Mouse (Mus musculus): Measurements from ENCODE around the gene Jph2. TPM values are rescaled to one million over a fixed set of nuclear protein-coding genes. Genes with fewer than 3 reads are reported as not detected.
A peak's percentile ranks its signal among the peaks of the same experiment; 100 is the strongest.

Gene Jph2
- polyA plus RNA-seq, 2 experiments = 2.6 to 8.2 TPM

DNA sequence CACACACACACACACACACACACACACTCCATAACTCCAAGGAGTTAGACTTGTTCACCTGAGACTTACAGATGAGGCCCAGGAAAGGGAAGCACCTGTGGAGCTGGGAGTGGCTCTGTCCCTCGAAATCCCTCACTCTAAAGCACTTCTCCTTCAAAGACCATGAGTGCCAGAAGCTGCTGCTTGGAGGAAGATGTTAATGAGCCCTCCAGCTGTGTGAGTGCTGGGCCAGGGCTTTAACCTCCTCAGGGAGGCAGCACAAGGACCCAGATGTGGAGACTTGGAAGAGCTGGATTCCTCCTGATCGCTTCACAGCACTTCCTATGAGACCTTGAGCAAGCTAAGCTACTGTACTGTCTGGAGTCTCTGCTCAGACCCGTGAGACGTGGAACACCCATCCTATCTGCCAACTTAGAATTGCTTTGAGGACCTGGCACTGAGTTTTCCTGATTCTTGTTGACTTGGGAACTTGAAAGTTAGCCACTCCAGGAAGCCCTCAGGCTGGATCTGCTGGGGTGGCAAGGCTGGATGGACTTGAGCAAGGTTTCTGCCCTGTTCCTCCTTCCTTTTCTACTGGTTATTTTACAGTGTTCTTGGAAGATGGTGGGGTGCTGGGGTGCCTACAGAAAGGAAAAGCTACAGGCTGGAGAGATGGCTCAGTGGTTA lies 30.7 kb upstream of the Jph2 start:
- DNase-seq (ENCODE audit: low spot score) = no peak
- Histone ChIP-seq H3K27ac (replicated peaks; ENCODE audit: low read depth, low read length) (no peak overlapping the region), H3K4me1 (ENCODE audit: control insufficient read depth, insufficient read depth, low read length) (no peaks in the 10 kb centered on the region), H3K4me3 (replicated peaks; ENCODE audit: low read length) (no peak overlapping the region), H3K4me2 (replicated peaks; ENCODE audit: low read depth, low read length, severe bottlenecking) (no peak overlapping the region), H3K9ac (ENCODE audit: low read depth, low read length, severe bottlenecking) (no peak overlapping the region), H3K27me3 (ENCODE audit: control insufficient read depth, insufficient read depth, low read length) (no peaks in the 10 kb centered on the region), H3K9me3 (ENCODE audit: control insufficient read depth, low read length) (no peaks in the 10 kb centered on the region), H3K36me3 (ENCODE audit: control insufficient read depth, insufficient read depth, low read length) (no peaks in the 10 kb centered on the region)
- ATAC-seq (ENCODE audit: low FRiP score, low read depth) = no peak
- TF ChIP-seq POLR2A (IDR thresholded peaks at IDR 0.05; ENCODE audit: borderline replicate concordance, extremely low read depth, insufficient read depth, insufficient read length) = no peak
- 21% methylated on average over 4 of the region's 4 CpGs for WGBS

DNA sequence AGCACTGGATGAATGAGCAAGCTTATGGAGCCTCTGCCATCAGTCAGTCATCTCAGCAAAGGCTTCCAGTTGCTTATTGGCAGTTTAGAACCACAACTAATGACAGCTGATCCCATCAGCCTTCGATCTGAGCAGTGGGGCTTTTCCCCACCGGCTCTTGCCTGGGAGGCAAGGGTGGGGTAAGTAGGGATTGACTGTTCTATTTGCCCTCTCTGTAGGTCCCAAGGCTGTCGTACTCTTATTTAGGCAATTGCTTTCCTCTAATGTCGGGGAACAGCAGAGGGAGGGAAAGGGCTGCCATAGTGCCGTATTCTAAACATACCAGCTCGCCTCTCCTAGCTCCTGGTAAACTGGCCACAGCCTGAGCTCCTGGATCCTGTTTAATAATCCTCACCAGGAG lies 26.8 kb upstream of the Jph2 start, which contains the start of gene Oser1:
Gene Oser1, minus strand, starts transcription at position 101 of the 400 bp plus-strand sequence.
- Histone ChIP-seq H3K27me3 (ENCODE audit: control insufficient read depth, insufficient read depth, low read length) (no peaks in the 10 kb centered on the region), H3K4me2 (replicated peaks; ENCODE audit: low read depth, low read length, severe bottlenecking) (no peak within 1 kb of the TSS), H3K4me1 (ENCODE audit: control insufficient read depth, insufficient read depth, low read length) (peaks cover 8% of the 10 kb centered on the region), H3K9me3 (ENCODE audit: control insufficient read depth, low read length) (no peaks in the 10 kb centered on the region), H3K4me3 (replicated peaks; ENCODE audit: low read length) (no peak within 1 kb of the TSS), H3K36me3 (ENCODE audit: control insufficient read depth, insufficient read depth, low read length) (no peaks in the 10 kb centered on the region), H3K9ac (ENCODE audit: low read depth, low read length, severe bottlenecking) (no peak within 1 kb of the TSS), H3K27ac (replicated peaks; ENCODE audit: low read depth, low read length) (no peak within 1 kb of the TSS)
- WGBS = 76% methylated on average over 6 of the region's 6 CpGs
- no peak for ATAC-seq (ENCODE audit: low FRiP score, low read depth)
- DNase-seq (ENCODE audit: low spot score) = no peak
- no peak for TF ChIP-seq POLR2A (IDR thresholded peaks at IDR 0.05; ENCODE audit: borderline replicate concordance, extremely low read depth, insufficient read depth, insufficient read length)

DNA sequence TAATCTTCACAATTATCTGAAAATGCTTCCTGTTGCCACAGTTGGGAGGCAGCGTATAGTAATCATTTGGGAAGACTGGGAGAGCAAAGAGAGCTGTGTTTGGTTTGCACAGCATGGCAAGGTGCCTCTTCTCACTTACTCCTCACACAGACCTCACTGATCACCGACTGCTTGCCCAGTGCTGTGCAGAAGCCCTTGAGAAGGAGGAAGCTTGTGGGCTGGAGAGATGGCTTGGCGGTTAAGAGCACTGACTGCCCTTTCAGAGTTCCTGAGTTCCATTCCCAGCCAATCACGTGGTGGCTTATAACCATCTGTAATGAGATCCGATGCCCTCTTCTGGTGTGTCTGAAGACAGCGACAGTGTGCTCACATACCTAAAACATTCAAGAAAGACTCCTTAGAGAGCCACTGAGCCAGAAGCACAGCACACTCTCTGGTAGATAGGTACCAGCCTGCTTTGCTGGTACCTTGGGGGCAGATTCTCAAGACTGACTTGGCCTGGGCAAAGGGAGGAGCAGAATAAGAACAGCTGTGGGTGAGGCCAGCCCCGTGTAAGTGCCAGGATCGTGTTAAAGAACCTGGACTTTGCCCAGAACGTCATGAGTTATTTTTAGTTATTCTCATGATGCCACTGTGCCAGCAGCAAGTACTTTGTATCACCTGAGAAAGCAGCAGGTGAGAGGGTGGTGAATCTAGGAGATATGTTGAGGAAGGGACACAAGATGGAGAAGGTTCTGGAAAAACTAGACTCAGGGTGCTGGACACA lies 25.3 kb upstream of the Jph2 start:
- Histone ChIP-seq H3K4me2 (replicated peaks; ENCODE audit: low read depth, low read length, severe bottlenecking) (no peak overlapping the region), H3K4me1 (ENCODE audit: control insufficient read depth, insufficient read depth, low read length) (peaks cover 12% of the 10 kb centered on the region), H3K27ac (replicated peaks; ENCODE audit: low read depth, low read length) (no peak overlapping the region), H3K9ac (ENCODE audit: low read depth, low read length, severe bottlenecking) (no peak overlapping the region), H3K9me3 (ENCODE audit: control insufficient read depth, low read length) (no peaks in the 10 kb centered on the region), H3K27me3 (ENCODE audit: control insufficient read depth, insufficient read depth, low read length) (no peaks in the 10 kb centered on the region), H3K36me3 (ENCODE audit: control insufficient read depth, insufficient read depth, low read length) (no peaks in the 10 kb centered on the region), H3K4me3 (replicated peaks; ENCODE audit: low read length) (no peak overlapping the region)
- no peak for TF ChIP-seq POLR2A (IDR thresholded peaks at IDR 0.05; ENCODE audit: borderline replicate concordance, extremely low read depth, insufficient read depth, insufficient read length)
- 80% methylated on average over 9 of the region's 9 CpGs for WGBS
- no peak for DNase-seq (ENCODE audit: low spot score)
- no peak for ATAC-seq (ENCODE audit: low FRiP score, low read depth)

DNA sequence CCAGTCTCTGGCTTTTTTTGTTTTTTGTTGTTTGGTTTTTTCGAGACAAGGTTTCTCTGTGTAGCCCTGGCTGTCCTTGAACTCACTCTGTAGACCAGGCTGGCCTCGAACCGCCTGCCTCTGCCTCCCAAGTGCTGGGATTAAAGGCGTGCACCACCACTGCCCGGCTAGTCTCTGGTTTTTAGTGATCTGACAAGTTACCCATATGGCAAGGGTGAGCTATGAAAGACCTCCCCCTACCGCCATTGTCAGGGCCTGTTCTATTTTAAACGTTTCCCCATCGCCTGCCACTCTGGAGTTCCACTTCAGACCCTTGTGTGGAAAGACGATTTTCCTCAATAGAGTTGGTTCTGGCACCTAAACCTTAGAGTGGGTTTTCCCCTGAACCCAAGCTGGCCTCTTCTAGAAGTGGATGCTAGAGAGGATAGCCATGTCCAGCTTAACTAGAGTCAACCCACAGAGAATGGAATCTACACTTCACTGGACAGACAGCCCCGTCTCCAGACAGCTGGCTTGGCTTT lies 22.6 kb upstream of the Jph2 start:
- H3K9me3 ChIP-seq (ENCODE audit: control insufficient read depth, low read length) = no peaks in the 10 kb centered on the region
- ATAC-seq (ENCODE audit: low FRiP score, low read depth) = no peak
- no peak for DNase-seq (ENCODE audit: low spot score)

DNA sequence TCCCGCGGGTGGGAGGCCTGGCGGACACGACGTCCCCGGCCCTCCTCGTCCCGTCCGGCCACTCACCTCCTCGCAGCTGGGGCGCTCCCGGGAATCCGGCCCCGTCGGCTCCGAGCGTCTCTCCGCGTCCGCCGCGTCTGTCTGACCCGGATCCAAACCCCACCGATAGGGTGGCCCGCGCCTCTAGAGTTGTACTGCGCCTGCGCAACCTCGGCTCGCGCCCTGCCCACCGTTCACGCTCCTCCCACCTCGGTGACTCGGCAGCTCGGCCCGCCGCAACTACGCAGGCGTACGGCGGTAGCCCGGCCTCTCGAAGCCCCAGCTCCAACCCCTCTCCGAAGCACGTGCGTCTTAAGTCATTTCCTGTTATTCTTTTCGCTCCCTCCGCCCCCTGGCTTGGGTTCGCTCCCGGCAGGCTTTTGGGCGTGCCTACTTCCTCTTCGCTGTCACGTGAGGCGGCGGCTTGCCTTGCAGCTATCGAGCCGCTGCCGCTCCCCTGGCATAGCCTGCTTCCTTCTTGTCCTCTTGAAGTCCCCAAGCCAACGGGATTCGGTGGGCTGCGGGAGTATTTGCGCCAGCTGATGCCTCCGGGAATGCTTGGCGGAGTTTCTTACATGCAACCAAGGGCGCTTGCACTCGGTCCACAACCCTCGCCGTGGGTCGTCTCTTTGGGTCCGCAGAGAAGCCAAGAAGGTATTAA lies 21.7 kb upstream of the Jph2 start:
- peak; percentile 83; the same call in 1 of the 2 replicates for TF ChIP-seq POLR2A (IDR thresholded peaks at IDR 0.05; ENCODE audit: borderline replicate concordance, extremely low read depth, insufficient read depth, insufficient read length)
- H3K4me3 ChIP-seq (replicated peaks; ENCODE audit: low read length) = peak overlapping the region; percentile 73
- H3K4me2 ChIP-seq (replicated peaks; ENCODE audit: low read depth, low read length, severe bottlenecking) = peak overlapping the region; percentile 58
- ATAC-seq (ENCODE audit: low FRiP score, low read depth) (peak; percentile 99), DNase-seq (ENCODE audit: low spot score) (peak; percentile 97)
- H3K4me1 ChIP-seq (ENCODE audit: control insufficient read depth, insufficient read depth, low read length) = peaks cover 20% of the 10 kb centered on the region
- WGBS = under 1% methylated on average over 50 of the region's 71 CpGs
- peak overlapping the region; percentile 70 for H3K27ac ChIP-seq (replicated peaks; ENCODE audit: low read depth, low read length)
- peaks cover 6% of the 10 kb centered on the region for H3K36me3 ChIP-seq (ENCODE audit: control insufficient read depth, insufficient read depth, low read length)
- peak overlapping the region; percentile 88 for H3K9ac ChIP-seq (ENCODE audit: low read depth, low read length, severe bottlenecking)
- H3K27me3 ChIP-seq (ENCODE audit: control insufficient read depth, insufficient read depth, low read length) = no peaks in the 10 kb centered on the region
- H3K9me3 ChIP-seq (ENCODE audit: control insufficient read depth, low read length) = no peaks in the 10 kb centered on the region

More for the DNA sequence above, 22.6 kb upstream of the Jph2 start:
- Histone ChIP-seq H3K27me3 (ENCODE audit: control insufficient read depth, insufficient read depth, low read length) (no peaks in the 10 kb centered on the region), H3K4me1 (ENCODE audit: control insufficient read depth, insufficient read depth, low read length) (peaks cover 20% of the 10 kb centered on the region), H3K4me3 (replicated peaks; ENCODE audit: low read length) (peak overlapping the region; percentile 73), H3K9ac (ENCODE audit: low read depth, low read length, severe bottlenecking) (peak overlapping the region; percentile 46), H3K4me2 (replicated peaks; ENCODE audit: low read depth, low read length, severe bottlenecking) (peak overlapping the region; percentile 58), H3K27ac (replicated peaks; ENCODE audit: low read depth, low read length) (no peak overlapping the region), H3K36me3 (ENCODE audit: control insufficient read depth, insufficient read depth, low read length) (no peaks in the 10 kb centered on the region)
- TF ChIP-seq POLR2A (IDR thresholded peaks at IDR 0.05; ENCODE audit: borderline replicate concordance, extremely low read depth, insufficient read depth, insufficient read length) = no peak
- 40% methylated on average over 10 of the region's 10 CpGs for WGBS

All from limb, embryonic 14.5 days (tissue).